Mouse (Mus musculus) adrenal gland, postnatal 4 days (tissue): ENCODE measurements around the gene Ap2m1. TPM values are rescaled to one million over a fixed set of nuclear protein-coding genes. Genes with fewer than 3 reads are reported as not detected.

Experiments
- DNase-seq, 2 experiments: peaks; one replicate each; pipeline ENCODE4 v3.0.0; 2021 to 2022; ENCODE audit warnings: low spot score in 2 of 2, mixed read lengths in 2 of 2
- total RNA-seq, 2 experiments: library from RNA; stranded (reverse); gene quantifications; 2 replicates each; pipeline ENCODE4 v1.2.3; 2021

The Ap2m1 gene
- total RNA-seq, 2 experiments from 2014 or later, result 336 to 352 TPM

- DNase-seq, result no peak
These were observed 55.4 kb downstream of the Ap2m1 start for GRCm38 (mm10) chr16:20590680-20591038.

GRCm38 (mm10) chr16:20591076-20591705, 55.9 kb downstream of the Ap2m1 start:
- DNase-seq, result no peak

Other genes starting within 250 kb of the Ap2m1 start
- 100 to 1,000 TPM; 136 to 142 TPM for gene Parl, start 233.1 kb upstream of the Ap2m1 start, total RNA-seq
- gene Cyp2ab1, start 210.1 kb upstream of the Ap2m1 start, total RNA-seq, result under 1 TPM in 1 of 2 experiments, not detected in 1; 0.17 TPM
- gene Abcc5, start 109.1 kb upstream of the Ap2m1 start, total RNA-seq, result 10 to 100 TPM; 73.7 to 75.5 TPM
- 10 to 100 TPM; 58.9 to 63.3 TPM for gene Eif2b5, start 36.7 kb upstream of the Ap2m1 start, total RNA-seq
- gene Dvl3, start 18.5 kb upstream of the Ap2m1 start, total RNA-seq, result 10 to 100 TPM; 55.7 to 59.5 TPM
- gene Abcf3, start 13.1 kb downstream of the Ap2m1 start, total RNA-seq, result 10 to 100 TPM; 75.4 to 79.2 TPM
- gene Vwa5b2, start 54.0 kb downstream of the Ap2m1 start, total RNA-seq, result 10 to 100 TPM in 1 of 2 experiments, 1 to 10 TPM in 1; 10.0 to 12.5 TPM
- 1 to 10 TPM; 6.8 to 7.0 TPM for gene Eef1akmt4, start 76.1 kb downstream of the Ap2m1 start, total RNA-seq
- gene Gm49333, start 76.1 kb downstream of the Ap2m1 start, total RNA-seq, result under 1 TPM in 1 of 2 experiments, not detected in 1; 0.37 TPM
- 10 to 100 TPM; 15.9 to 17.6 TPM for gene Alg3, start 76.3 kb downstream of the Ap2m1 start, total RNA-seq
- 10 to 100 TPM; 16.1 to 16.3 TPM for gene Camk2n2, start 85.8 kb downstream of the Ap2m1 start, total RNA-seq
- 10 to 100 TPM; 11.4 to 14.9 TPM for gene Ece2, start 94.3 kb downstream of the Ap2m1 start, total RNA-seq
- gene Psmd2, start 116.2 kb downstream of the Ap2m1 start, total RNA-seq, result 100 to 1,000 TPM; 216 to 230 TPM
- 100 to 1,000 TPM; 400 to 415 TPM for gene Eif4g1, start 132.8 kb downstream of the Ap2m1 start, total RNA-seq
- 10 to 100 TPM; 14.4 to 15.4 TPM for gene Fam131a, start 157.8 kb downstream of the Ap2m1 start, total RNA-seq
- 10 to 100 TPM; 39.8 to 41.0 TPM for gene Polr2h, start 182.2 kb downstream of the Ap2m1 start, total RNA-seq
- gene Clcn2, start 182.3 kb downstream of the Ap2m1 start, total RNA-seq, result 10 to 100 TPM; 49.6 to 57.3 TPM
- 10 to 100 TPM; 14.8 to 17.1 TPM for gene Chrd, start 197.6 kb downstream of the Ap2m1 start, total RNA-seq
- gene Thpo, start 199.0 kb downstream of the Ap2m1 start, total RNA-seq, result 1 to 10 TPM; 3.8 to 5.0 TPM